Mouse (Mus musculus) frontal cortex, postnatal 36 days (tissue): Measurements from ENCODE around the gene Tmem167b.
A peak's percentile ranks its signal among the peaks of the same experiment; 100 is the strongest.
"Not testable (repeated sequence)": the region's sequence is repeated elsewhere in the genome, so short reads cannot be mapped to it uniquely, and the experiment has no call there.

ENCODE experiments used
- DNase-seq, 2 experiments: peaks; one replicate each; pipeline ENCODE4 v3.0.0; 2022; ENCODE audit warnings: low spot score in 2 of 2

Tmem167b gene

GRCm38 (mm10) chr3:108562133-108562730 lies at the start of gene Tmem167b:
Gene Tmem167b, minus strand, starts transcription at chr3:108562466.
- DNase-seq = peak; percentile 98 to 99

- DNase-seq = no peak
These were observed 46.6 kb upstream of the Tmem167b start for GRCm38 (mm10) chr3:108608906-108609305.

- peak in 1 of 2 experiments; percentile 18 for DNase-seq
These were observed 29.6 kb upstream of the Tmem167b start for GRCm38 (mm10) chr3:108591530-108592522.

- peak; percentile 96 to 97 for DNase-seq
These were observed 28.7 kb upstream of the Tmem167b start, which contains the start of gene Wdr47 for GRCm38 (mm10) chr3:108590786-108591529. Gene Wdr47, plus strand, starts transcription at chr3:108591279.

- DNase-seq = no peak
These were observed 26.2 kb upstream of the Tmem167b start for GRCm38 (mm10) chr3:108588446-108588845.

- DNase-seq = no peak
These were observed 22.3 kb upstream of the Tmem167b start for GRCm38 (mm10) chr3:108584580-108584979.

GRCm38 (mm10) chr3:108574018-108574417 lies 11.8 kb upstream of the Tmem167b start:
- no peak for DNase-seq

- DNase-seq = no peak
These were observed 10.2 kb upstream of the Tmem167b start for GRCm38 (mm10) chr3:108572309-108573010.

- DNase-seq = peak; percentile 97 to 99
These were observed 9.4 kb upstream of the Tmem167b start, which contains the start of gene Taf13 for GRCm38 (mm10) chr3:108571443-108572294. Gene Taf13, plus strand, starts transcription at chr3:108571698.

- DNase-seq = no peak
These were observed 8.5 kb upstream of the Tmem167b start for GRCm38 (mm10) chr3:108570813-108571212.

GRCm38 (mm10) chr3:108569636-108570035 lies 7.4 kb upstream of the Tmem167b start:
- not testable (repeated sequence) for DNase-seq

GRCm38 (mm10) chr3:108567990-108568877 lies 6.0 kb upstream of the Tmem167b start:
- peak in 1 of 2 experiments; percentile 26 for DNase-seq

- DNase-seq = peak; percentile 74 to 84
These were observed 1.0 kb upstream of the Tmem167b start for GRCm38 (mm10) chr3:108563309-108563708.

- DNase-seq = no peak
These were observed 558 bp upstream of the Tmem167b start for GRCm38 (mm10) chr3:108562777-108563271.

- no peak for DNase-seq
These were observed 4.4 kb downstream of the Tmem167b start for GRCm38 (mm10) chr3:108557888-108558287.

- peak; percentile 93 to 96 for DNase-seq
These were observed 7.5 kb downstream of the Tmem167b start for GRCm38 (mm10) chr3:108554587-108555312.

GRCm38 (mm10) chr3:108554111-108554561 lies 8.1 kb downstream of the Tmem167b start:
- DNase-seq = peak in 1 of 2 experiments; percentile 35

- DNase-seq = no peak
These were observed 20.0 kb downstream of the Tmem167b start for GRCm38 (mm10) chr3:108542299-108542698.
